Mouse (Mus musculus) E14TG2a.4 (cell line): ENCODE results near the gene Ola1.

Experiments used
- CTCF ChIP-seq: conservative IDR thresholded peaks from 2 replicates; pipeline ENCODE4 v1.5.1; 2014; ENCODE audit warnings: low read length
- NANOG ChIP-seq: IDR thresholded peaks from 2 replicates; pipeline ENCODE4 v1.6.1; 2014; ENCODE audit warnings: borderline replicate concordance, low read length, mixed read lengths
- POU5F1 ChIP-seq: IDR thresholded peaks from 2 replicates; pipeline ENCODE4 v1.6.1; 2014; ENCODE audit warnings: low read length, borderline replicate concordance

GRCm38 (mm10) chr2:73127686-73128085, 91.0 kb downstream of the Ola1 start:
- TF ChIP-seq CTCF (no peak), NANOG (no peak), POU5F1 (no peak)
